Mouse (Mus musculus) MEL (cell line): ENCODE results near the gene Spem2.

Experiments
- CTCF ChIP-seq, 3 experiments: IDR thresholded peaks in 2 of 3; conservative IDR thresholded peaks in 1 of 3; 2 replicates each; pipeline ENCODE4 v1.5.1; 2011 to 2012; ENCODE audit warnings: low read length in 3 of 3, low read depth in 2 of 3, mild to moderate bottlenecking in 2 of 3, improper control_type of control experiment in 1 of 3, inconsistent platforms in 1 of 3, mixed read lengths in 1 of 3, moderate library complexity in 1 of 3; ENCODE audit not compliant: control insufficient read depth in 1 of 3, insufficient read depth in 1 of 3, poor library complexity in 1 of 3, severe bottlenecking in 1 of 3
- HCFC1 ChIP-seq: IDR thresholded peaks from 2 replicates; pipeline ENCODE4 v1.6.1; 2012; ENCODE audit warnings: low read depth, mild to moderate bottlenecking, inconsistent platforms, low read length, improper control_type of control experiment, moderate library complexity
- MAFK ChIP-seq: IDR thresholded peaks from 2 replicates; pipeline ENCODE4 v1.6.1; 2011; ENCODE audit warnings: low read depth, mild to moderate bottlenecking, low read length, improper control_type of control experiment, borderline replicate concordance
- MEF2A ChIP-seq: IDR thresholded peaks from 2 replicates; pipeline ENCODE4 v1.6.1; 2014; ENCODE audit warnings: low read depth, mild to moderate bottlenecking, inconsistent platforms, low read length, improper control_type of control experiment; ENCODE audit not compliant: poor library complexity, insufficient replicate concordance, severe bottlenecking; ENCODE audit errors: extremely low read depth
- POLR2A ChIP-seq, 2 experiments: IDR thresholded peaks; 2 replicates each; pipeline ENCODE4 v1.6.1; 2011 to 2012; ENCODE audit warnings: low read length in 2 of 2, mild to moderate bottlenecking in 2 of 2, control low read depth in 1 of 2, improper control_type of control experiment in 1 of 2, low read depth in 1 of 2, moderate library complexity in 1 of 2; ENCODE audit not compliant: control insufficient read depth in 1 of 2, insufficient read depth in 1 of 2, poor library complexity in 1 of 2
- POLR2AphosphoS2 ChIP-seq: IDR thresholded peaks from 2 replicates; pipeline ENCODE4 v1.6.1; 2011; ENCODE audit warnings: low read length, improper control_type of control experiment
- SMC3 ChIP-seq: IDR thresholded peaks from 2 replicates; pipeline ENCODE4 v1.6.1; 2011; ENCODE audit warnings: low read depth, low read length, improper control_type of control experiment
- TAL1 ChIP-seq: IDR thresholded peaks from 2 replicates; pipeline ENCODE4 v1.6.1; 2012; ENCODE audit warnings: mild to moderate bottlenecking, inconsistent platforms, low read length, moderate library complexity, mixed read lengths
- USF1 ChIP-seq: IDR thresholded peaks from 2 replicates; pipeline ENCODE4 v1.6.1; 2014; ENCODE audit warnings: low read depth, mild to moderate bottlenecking, inconsistent platforms, low read length, improper control_type of control experiment, moderate library complexity

DNA sequence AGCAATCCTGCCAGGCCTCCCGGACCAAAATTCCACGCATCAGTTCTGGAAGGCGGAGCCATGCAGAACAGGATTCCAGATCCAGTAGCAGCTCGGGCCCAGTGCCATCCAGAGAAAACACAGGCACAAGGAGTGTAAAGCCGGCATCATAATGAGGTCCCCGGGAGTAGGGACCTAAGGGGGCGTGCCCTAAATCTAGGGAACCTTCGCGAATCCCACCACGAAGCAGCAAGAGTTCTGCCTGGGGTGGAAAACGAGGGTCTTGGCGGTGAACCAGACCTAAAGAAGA, 13.7 kb downstream of the Spem2 start:
- TF ChIP-seq POLR2AphosphoS2 (no peak), MEF2A (no peak), TAL1 (no peak), MAFK (no peak), HCFC1 (no peak), SMC3 (no peak), CTCF (IDR thresholded peaks at IDR 0.05 in 2 of 3, conservative IDR thresholded peaks at IDR 0.05 in 1 of 3; ENCODE audit: control insufficient read depth in 1 of 3, insufficient read depth in 1 of 3, low read depth in 2 of 3, low read length in 3 of 3, poor library complexity in 1 of 3, severe bottlenecking in 1 of 3) (no peak), POLR2A (IDR thresholded peaks at IDR 0.05; ENCODE audit: control insufficient read depth in 1 of 2, insufficient read depth in 1 of 2, low read depth in 1 of 2, low read length in 2 of 2, poor library complexity in 1 of 2) (no peak), USF1 (no peak)
